Mouse (Mus musculus): ENCODE measurements around the gene Gfra4.

The Gfra4 gene

GRCm38 (mm10) chr2:131042988-131043387 is at the start of gene Gfra4:
Gene Gfra4, minus strand, starts transcription at chr2:131043088.
- no peak for DNase-seq

- no peak for DNase-seq
Observed at GRCm38 (mm10) chr2:131090852-131091251, 48.0 kb upstream of the Gfra4 start.

- no peak for DNase-seq
Observed at GRCm38 (mm10) chr2:131089634-131090033, 46.7 kb upstream of the Gfra4 start.

- DNase-seq, result no peak
Observed at GRCm38 (mm10) chr2:131088581-131088980, 45.7 kb upstream of the Gfra4 start.

GRCm38 (mm10) chr2:131086667-131087390 is 43.9 kb upstream of the Gfra4 start, which contains the start of gene Siglec1:
Gene Siglec1, minus strand, starts transcription at chr2:131086765.
- no peak for DNase-seq

- DNase-seq, result no peak
Observed at GRCm38 (mm10) chr2:131084206-131084605, 41.3 kb upstream of the Gfra4 start.

GRCm38 (mm10) chr2:131080507-131080906 is 37.6 kb upstream of the Gfra4 start:
- no peak for DNase-seq

GRCm38 (mm10) chr2:131072536-131072935 is 29.6 kb upstream of the Gfra4 start:
- no peak for DNase-seq

- DNase-seq, result no peak
Observed at GRCm38 (mm10) chr2:131067481-131067880, 24.6 kb upstream of the Gfra4 start.

- no peak for DNase-seq
Observed at GRCm38 (mm10) chr2:131066342-131066741, 23.5 kb upstream of the Gfra4 start.

GRCm38 (mm10) chr2:131063404-131063864 is 20.5 kb upstream of the Gfra4 start, which contains the start of gene Adam33:
Gene Adam33, minus strand, starts transcription at chr2:131063814.
- no peak for DNase-seq

GRCm38 (mm10) chr2:131061607-131062006 is 18.7 kb upstream of the Gfra4 start:
- DNase-seq, result no peak

- no peak for DNase-seq
Observed at GRCm38 (mm10) chr2:131060784-131061183, 17.9 kb upstream of the Gfra4 start.

- no peak for DNase-seq
Observed at GRCm38 (mm10) chr2:131059781-131060540, 17.1 kb upstream of the Gfra4 start.

- no peak for DNase-seq
Observed at GRCm38 (mm10) chr2:131059377-131059776, 16.5 kb upstream of the Gfra4 start.

- DNase-seq, result no peak
Observed at GRCm38 (mm10) chr2:131058672-131059071, 15.8 kb upstream of the Gfra4 start.

GRCm38 (mm10) chr2:131056191-131056590 is 13.3 kb upstream of the Gfra4 start:
- DNase-seq, result no peak

GRCm38 (mm10) chr2:131055631-131056030 is 12.7 kb upstream of the Gfra4 start:
- no peak for DNase-seq

- DNase-seq, result no peak
Observed at GRCm38 (mm10) chr2:131054646-131055264, 11.9 kb upstream of the Gfra4 start.

- no peak for DNase-seq
Observed at GRCm38 (mm10) chr2:131053851-131054645, 11.2 kb upstream of the Gfra4 start.

- DNase-seq, result no peak
Observed at GRCm38 (mm10) chr2:131052862-131053418, 10.1 kb upstream of the Gfra4 start.

- DNase-seq, result no peak
Observed at GRCm38 (mm10) chr2:131052043-131052442, 9.2 kb upstream of the Gfra4 start.

All from cerebellum, adult 11 months (tissue).